Mouse (Mus musculus) activated CD4-positive, CD25-positive, alpha-beta regulatory T cell, adult 4 months (primary cell): ENCODE measurements around the gene Pcdh8. TPM values are rescaled to one million over a fixed set of nuclear protein-coding genes. Genes with fewer than 3 reads are reported as not detected.

Experiments
- ATAC-seq: one replicate; pipeline ENCODE4 v1.8.0; 2017
- polyA plus RNA-seq, 2 experiments: library from polyadenylated mRNA; unstranded; fragments of 100-300 nt; shearing (Covaris generic); gene quantifications; one replicate each; pipeline ENCODE4 v1.2.1; 2017

The Pcdh8 gene
- polyA plus RNA-seq, 2 experiments from 2014 or later = not detected

DNA sequence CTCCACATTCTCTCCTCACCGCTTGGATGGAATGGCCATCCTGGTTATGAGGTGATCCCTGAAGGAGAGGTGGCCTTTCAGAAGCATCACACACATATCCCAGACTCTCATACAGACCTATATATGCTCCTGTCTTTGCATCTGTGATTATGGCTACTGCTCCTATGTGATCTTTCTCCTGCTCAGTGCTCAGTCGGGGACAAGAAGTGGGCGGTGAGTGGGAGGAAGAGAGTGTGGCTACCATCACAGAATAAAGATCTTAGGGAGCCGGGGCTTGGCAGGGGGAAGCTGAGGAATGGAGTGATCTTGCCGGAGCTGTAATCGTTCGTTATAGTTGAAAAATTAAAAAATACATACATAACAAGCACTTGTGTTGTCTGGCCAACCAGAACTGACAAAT lies 17.4 kb downstream of the Pcdh8 start:
- ATAC-seq = no peak

DNA sequence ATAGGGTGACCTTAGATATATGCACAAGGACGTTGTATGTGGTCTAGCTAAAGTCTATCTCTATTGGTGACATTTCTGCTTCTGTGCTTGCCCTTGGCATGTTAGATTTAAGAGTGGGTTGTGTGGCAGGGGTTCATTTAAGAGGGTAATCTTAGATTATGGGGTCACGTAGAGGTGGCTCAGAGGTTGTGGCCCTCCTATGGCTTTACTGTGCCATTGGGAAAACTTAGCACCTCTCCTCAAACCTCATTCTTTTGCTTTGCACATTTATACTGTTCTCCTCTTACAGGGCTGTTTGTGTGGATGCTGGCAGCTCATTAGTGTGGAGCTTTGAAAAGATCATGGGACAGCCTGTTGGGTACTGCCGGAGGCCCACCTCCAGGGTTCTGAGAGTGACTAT lies 30.6 kb downstream of the Pcdh8 start:
- ATAC-seq = no peak

DNA sequence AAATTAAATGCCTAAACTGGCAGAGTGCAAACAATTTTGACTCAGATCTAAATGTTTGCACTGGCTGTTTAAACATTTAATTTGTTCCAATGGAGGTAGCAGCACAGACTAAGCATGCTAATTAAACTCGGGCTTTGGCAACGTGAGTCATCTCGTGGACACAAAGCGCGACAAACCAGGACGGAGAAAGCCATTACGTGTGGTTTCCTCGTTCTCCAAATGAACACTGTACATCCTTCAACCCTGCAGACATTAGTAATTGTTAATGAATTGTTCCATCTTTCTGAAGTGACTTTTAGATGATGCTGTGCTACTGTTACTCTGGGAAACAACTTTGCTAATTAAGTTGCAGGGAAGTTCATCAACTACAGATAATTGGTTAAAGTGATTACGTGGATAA lies 32.7 kb downstream of the Pcdh8 start:
- no peak for ATAC-seq

DNA sequence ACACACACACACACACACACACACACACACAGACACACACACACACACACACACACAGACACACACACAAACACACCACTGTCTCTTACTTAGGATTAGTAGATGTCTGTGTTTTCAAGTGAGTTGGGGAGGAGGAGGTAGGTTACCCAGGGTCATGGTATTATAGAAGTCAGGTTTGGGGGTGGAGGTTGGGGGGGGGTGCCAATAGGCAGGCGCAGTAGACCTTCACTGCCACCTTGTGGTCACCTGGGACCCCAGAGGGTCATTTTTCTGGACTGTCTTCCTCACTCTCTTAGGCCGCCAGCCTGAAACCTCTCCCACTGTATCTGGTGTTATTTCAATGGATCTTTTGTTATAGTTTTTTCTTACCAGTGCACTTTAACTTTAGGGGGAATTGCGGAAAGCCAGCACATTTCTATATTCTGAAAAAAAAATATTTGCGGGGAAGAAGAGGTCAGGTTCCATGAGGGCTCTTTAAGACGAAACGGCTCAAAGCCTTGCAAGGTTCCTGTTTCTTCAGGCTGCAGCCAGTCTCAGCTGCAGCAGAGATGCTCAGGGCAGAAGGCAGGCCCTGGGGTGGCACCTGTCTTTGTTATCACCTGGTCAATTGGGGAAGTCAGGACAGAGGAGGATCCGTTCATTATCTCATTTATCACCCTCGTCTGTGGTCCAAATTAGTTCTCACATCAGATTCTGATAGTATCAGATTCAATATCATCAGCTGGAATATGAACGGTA lies 33.3 kb downstream of the Pcdh8 start:
- no peak for ATAC-seq

DNA sequence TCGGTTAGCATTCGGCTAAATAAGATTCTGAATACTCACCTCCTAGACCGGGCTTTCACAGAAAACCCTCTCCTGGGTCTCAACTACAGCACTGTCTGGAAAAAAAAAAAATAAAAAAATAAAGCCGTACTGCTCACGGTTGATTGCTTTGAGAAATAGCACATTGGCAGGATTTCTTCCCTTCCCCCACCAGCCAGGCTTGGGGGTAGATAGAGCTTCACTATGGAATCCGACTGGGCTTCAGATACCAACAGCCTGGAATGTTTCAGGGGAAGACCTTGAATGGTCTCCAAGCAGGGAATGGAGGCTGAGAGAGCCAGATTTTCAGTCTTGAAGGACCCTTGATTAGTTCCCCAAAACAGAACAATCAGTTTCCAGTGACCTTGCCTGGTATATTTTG lies 34.3 kb downstream of the Pcdh8 start:
- no peak for ATAC-seq

DNA sequence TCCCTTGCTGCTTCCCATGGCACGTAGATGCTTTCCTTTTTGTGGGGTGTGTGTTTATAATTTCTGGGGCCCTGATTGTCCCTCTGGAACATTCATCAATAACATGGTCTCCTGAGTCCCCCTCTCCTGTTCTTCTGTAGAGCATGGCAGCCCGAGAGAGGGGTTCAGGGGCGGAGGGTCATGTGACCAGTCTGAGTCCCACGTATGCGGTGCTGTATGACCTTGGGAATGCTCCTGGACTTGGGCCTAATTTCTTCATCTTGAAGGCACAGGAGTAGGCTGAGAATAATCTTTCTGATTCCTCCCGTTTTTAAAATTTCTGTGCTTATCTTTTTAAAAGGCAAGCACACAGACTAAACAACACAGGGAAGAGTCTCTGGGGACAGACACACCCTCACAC lies 37.6 kb downstream of the Pcdh8 start:
- ATAC-seq = no peak

DNA sequence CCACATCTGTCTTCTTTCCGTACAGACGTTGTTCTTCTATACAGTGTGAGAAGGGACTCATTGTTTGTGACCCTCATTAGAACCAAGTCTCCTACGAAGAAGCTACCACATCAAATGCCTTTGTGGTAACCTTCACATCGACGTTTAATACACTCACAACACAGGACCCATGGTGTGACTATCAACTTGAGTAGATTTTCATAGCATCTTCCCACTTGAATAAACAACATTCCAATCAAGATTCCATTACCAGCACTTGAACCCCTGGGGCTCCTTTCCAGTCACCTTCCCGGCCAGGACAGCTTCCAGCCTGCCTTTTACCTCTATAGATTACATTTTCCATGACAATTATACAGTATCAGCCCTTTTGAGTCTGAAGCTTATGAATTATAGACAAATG lies 42.3 kb downstream of the Pcdh8 start:
- ATAC-seq = no peak

DNA sequence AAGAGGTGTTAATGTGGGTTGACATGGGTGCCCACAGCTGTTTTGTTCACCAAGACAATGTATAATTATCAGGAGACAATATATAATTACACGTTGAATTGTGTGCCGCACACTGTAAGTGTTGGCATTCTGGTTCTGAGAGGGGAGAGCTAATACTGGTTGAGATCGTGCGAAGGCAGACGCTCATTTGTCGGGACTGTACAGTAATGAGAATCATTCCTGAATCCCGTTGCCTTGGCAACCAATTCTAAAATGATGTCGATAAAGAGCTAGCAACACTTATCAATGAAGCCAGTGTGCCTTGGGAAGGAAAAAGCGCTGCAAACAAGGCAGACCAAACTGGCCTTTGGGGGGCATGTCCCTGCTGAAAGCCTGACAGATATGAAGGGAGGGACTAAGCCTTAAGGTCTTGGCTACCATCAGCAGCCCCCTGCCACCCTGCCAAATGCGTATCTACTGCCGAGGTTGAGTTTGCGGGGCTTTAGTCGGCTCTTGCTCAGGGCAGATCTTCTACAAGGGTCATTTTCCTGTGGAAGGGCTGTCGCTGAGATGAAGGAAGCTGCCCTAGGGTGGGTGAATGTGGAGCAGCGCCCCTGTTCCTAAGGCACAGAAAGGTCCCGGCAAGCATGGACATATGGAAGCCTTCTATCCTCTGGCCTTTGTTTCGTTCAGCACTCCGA lies 47.0 kb downstream of the Pcdh8 start:
- no peak for ATAC-seq

DNA sequence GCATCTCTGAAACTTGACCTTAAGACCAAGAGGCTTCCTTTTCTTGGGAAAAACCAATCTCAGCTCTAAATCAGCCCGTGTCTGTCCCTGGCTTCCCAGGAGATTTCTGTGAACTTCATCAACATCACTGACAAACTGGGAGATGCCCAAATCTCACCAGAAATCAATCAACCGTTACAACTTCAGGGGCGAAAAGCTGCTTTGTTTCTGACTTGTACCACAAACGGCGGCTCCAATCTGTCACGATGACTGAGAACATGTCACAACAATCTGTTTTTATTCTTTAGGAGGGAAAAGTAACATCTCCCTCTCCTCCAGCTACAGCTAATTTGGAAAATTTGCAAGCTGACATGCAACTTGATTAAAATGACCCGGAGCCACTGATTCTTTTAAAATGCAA lies 48.9 kb downstream of the Pcdh8 start:
- ATAC-seq = no peak

Other genes starting within 250 kb of the Pcdh8 start
- 100 to 1,000 TPM; 147 to 171 TPM for gene Sugt1, start 183.6 kb downstream of the Pcdh8 start, polyA plus RNA-seq
- gene Cnmd, start 109.1 kb downstream of the Pcdh8 start, polyA plus RNA-seq = not detected
- not detected for gene Olfm4, start 212.8 kb upstream of the Pcdh8 start, polyA plus RNA-seq